Mouse (Mus musculus): ENCODE data around the gene Olfr1368. TPM values are rescaled to one million over a fixed set of nuclear protein-coding genes. Genes with fewer than 3 reads are reported as not detected.
"Not testable (repeated sequence)": the region's sequence is repeated elsewhere in the genome, so short reads cannot be mapped to it uniquely, and the experiment has no call there.

Gene Olfr1368
- polyA plus RNA-seq, 1 experiment from 2014 or later: not detected

GRCm38 (mm10) chr13:21161591-21161990 lies 15.9 kb upstream of the Olfr1368 start:
- Histone ChIP-seq H3K27ac (replicated peaks) (0 out of 2 replicates have a peak overlapping the region, but pooled peaks have one; percentile 43), H3K4me3 (peak overlapping the region; percentile 82), H3K4me1 (peaks cover 19% of the 10 kb centered on the region), H3K36me3 (no peaks in the 10 kb centered on the region), H3K4me2 (replicated peaks) (peak overlapping the region; percentile 95), H3K27me3 (no peaks in the 10 kb centered on the region), H3K9ac (replicated peaks) (no peak overlapping the region), H3K9me3 (no peaks in the 10 kb centered on the region)
- ATAC-seq (replicated peaks): peak; percentile 49
- WGBS: 22% methylated on average over 2 of the region's 2 CpGs

- H3K4me2 ChIP-seq (replicated peaks): peak overlapping the region; percentile 95
- WGBS: under 1% methylated on average over 32 of the region's 32 CpGs
- H3K27me3 ChIP-seq: no peaks in the 10 kb centered on the region
- peak; percentile 89 for ATAC-seq (replicated peaks)
- no peaks in the 10 kb centered on the region for H3K36me3 ChIP-seq
- peak overlapping the region; percentile 82 for H3K4me3 ChIP-seq
- peak overlapping the region; percentile 61 for H3K9ac ChIP-seq (replicated peaks)
- H3K9me3 ChIP-seq: no peaks in the 10 kb centered on the region
- peaks cover 19% of the 10 kb centered on the region for H3K4me1 ChIP-seq
- peak overlapping the region; percentile 45; the same call in 1 of the 2 replicates for H3K27ac ChIP-seq (replicated peaks)
Measured at GRCm38 (mm10) chr13:21160657-21161590, 15.3 kb upstream of the Olfr1368 start.

DNA sequence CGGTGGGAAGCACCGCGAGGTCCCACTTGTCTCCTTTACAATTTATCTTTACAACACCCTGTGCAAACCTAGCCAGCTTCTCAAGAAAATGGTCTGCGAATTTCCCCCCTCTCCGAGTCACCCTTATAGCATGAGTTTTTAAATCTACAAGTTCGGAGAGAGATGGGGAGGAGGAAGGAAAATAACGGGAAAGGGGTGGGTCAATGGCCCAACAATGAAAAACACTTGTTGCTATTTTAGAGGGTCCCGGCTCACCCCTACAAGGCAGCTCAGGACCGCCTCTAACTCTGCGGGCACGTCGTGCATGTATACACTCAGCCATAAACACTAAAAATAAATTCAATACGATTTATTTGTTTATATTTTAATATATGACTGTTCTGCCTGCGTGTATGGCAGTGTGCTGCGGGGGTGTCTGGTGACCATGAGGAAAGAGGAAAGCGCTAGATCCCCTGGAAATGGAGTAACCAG lies 14.4 kb upstream of the Olfr1368 start:
- H3K4me2 ChIP-seq (replicated peaks): peak overlapping the region; percentile 95
- peak overlapping the region; percentile 82 for H3K4me3 ChIP-seq
- 0% methylated on average over 16 of the region's 16 CpGs for WGBS
- peaks cover 19% of the 10 kb centered on the region for H3K4me1 ChIP-seq
- H3K36me3 ChIP-seq: no peaks in the 10 kb centered on the region
- no peak overlapping the region for H3K27ac ChIP-seq (replicated peaks)
- no peaks in the 10 kb centered on the region for H3K9me3 ChIP-seq
- peak; percentile 31 for ATAC-seq (replicated peaks)
- H3K27me3 ChIP-seq: no peaks in the 10 kb centered on the region
- H3K9ac ChIP-seq (replicated peaks): peak overlapping the region; percentile 61

DNA sequence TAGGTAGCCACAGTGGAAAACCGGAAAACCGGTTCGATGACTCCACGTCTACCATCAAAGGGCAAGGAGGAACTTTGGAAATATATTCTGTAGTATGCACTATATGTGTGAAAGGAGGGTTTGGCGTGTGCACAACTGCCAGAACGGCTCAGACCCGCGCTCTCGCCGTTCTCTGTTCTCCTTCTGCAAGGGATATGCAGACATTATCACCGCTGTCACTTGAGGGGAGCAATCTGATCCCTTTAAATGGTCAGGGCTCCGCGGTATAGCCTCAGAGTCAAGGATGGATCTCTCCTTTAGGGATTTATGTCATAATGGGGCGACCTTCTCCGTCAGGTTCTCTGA lies 13.8 kb upstream of the Olfr1368 start:
- H3K27me3 ChIP-seq: no peaks in the 10 kb centered on the region
- peak overlapping the region; percentile 61 for H3K9ac ChIP-seq (replicated peaks)
- no peak overlapping the region for H3K27ac ChIP-seq (replicated peaks)
- H3K4me3 ChIP-seq: peak overlapping the region; percentile 82
- H3K4me2 ChIP-seq (replicated peaks): peak overlapping the region; percentile 95
- H3K4me1 ChIP-seq: peaks cover 19% of the 10 kb centered on the region
- WGBS: 0% methylated on average over 15 of the region's 15 CpGs
- H3K36me3 ChIP-seq: no peaks in the 10 kb centered on the region
- no peak; the same call in 1 of the 2 replicates for ATAC-seq (replicated peaks)
- H3K9me3 ChIP-seq: no peaks in the 10 kb centered on the region

- peaks cover 19% of the 10 kb centered on the region for H3K4me1 ChIP-seq
- peak; percentile 46; the same call in 1 of the 2 replicates for ATAC-seq (replicated peaks)
- H3K4me2 ChIP-seq (replicated peaks): peak overlapping the region; percentile 95
- 1% methylated on average over 19 of the region's 19 CpGs for WGBS
- H3K4me3 ChIP-seq: peak overlapping the region; percentile 82
- no peaks in the 10 kb centered on the region for H3K9me3 ChIP-seq
- H3K9ac ChIP-seq (replicated peaks): peak overlapping the region; percentile 61
- no peaks in the 10 kb centered on the region for H3K27me3 ChIP-seq
- no peaks in the 10 kb centered on the region for H3K36me3 ChIP-seq
- H3K27ac ChIP-seq (replicated peaks): no peak overlapping the region
Measured at GRCm38 (mm10) chr13:21158785-21159474, 13.3 kb upstream of the Olfr1368 start.

GRCm38 (mm10) chr13:21158071-21158470 lies 12.4 kb upstream of the Olfr1368 start:
- no peaks in the 10 kb centered on the region for H3K27me3 ChIP-seq
- H3K4me3 ChIP-seq: no peak overlapping the region

DNA sequence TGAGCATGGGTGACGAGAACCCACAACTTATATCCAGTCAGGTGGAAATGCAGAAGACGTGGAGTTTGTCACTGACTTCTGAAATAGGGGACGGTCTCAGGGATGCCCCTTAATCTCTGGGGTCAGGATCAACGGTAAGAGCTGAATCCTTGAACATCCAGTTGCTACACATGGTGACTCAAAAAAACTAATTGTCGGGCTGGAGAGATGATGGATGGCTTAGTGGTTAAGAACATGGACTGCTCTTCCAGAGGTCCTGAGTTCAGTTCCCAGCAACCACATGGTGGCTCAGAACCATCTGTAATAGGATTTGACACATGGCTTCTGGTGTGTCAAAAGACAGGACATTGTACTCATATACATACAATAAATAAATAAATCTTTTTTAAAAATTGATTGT lies 10.2 kb upstream of the Olfr1368 start:
- no peak overlapping the region for H3K27ac ChIP-seq (replicated peaks)
- H3K4me3 ChIP-seq: no peak overlapping the region
- WGBS: 85% methylated on average over 5 of the region's 5 CpGs
- no peaks in the 10 kb centered on the region for H3K9me3 ChIP-seq
- no peak for ATAC-seq (replicated peaks)
- H3K4me1 ChIP-seq: peaks cover 15% of the 10 kb centered on the region; the same call in 1 of the 2 replicates
- H3K4me2 ChIP-seq (replicated peaks): no peak overlapping the region
- H3K27me3 ChIP-seq: no peaks in the 10 kb centered on the region
- no peaks in the 10 kb centered on the region for H3K36me3 ChIP-seq
- H3K9ac ChIP-seq (replicated peaks): no peak overlapping the region

More at GRCm38 (mm10) chr13:21158071-21158470, 12.4 kb upstream of the Olfr1368 start:
- H3K9ac ChIP-seq (replicated peaks): no peak overlapping the region
- ATAC-seq (replicated peaks): no peak
- no peaks in the 10 kb centered on the region for H3K36me3 ChIP-seq
- 8% methylated on average over 9 of the region's 9 CpGs for WGBS
- H3K4me2 ChIP-seq (replicated peaks): peak overlapping the region; percentile 95
- peaks cover 19% of the 10 kb centered on the region for H3K4me1 ChIP-seq
- no peaks in the 10 kb centered on the region for H3K9me3 ChIP-seq
- no peak overlapping the region for H3K27ac ChIP-seq (replicated peaks)

DNA sequence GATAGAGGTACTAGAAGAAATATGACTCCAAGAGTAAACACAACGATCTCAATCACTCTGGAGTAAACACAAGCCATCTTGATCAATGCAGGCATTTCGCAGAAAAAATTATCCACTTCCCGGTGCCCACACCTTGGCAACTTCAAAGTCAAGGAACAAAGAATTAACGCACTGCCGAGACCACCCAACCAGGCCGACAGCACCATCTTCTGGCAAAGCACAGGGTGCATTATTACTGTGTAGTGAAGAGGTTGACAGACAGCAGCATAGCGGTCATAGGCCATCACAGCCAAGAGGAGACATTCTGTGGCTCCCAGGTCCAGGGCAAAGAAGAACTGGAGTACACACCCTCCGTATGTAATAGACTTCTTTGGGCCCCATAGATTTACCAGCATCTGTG lies 3.2 kb downstream of the Olfr1368 start:
- no peak for ATAC-seq (replicated peaks)
- no peaks in the 10 kb centered on the region for H3K27me3 ChIP-seq
- H3K27ac ChIP-seq (replicated peaks): no peak overlapping the region
- 59% methylated on average over 8 of the region's 8 CpGs for WGBS
- H3K9me3 ChIP-seq: no peaks in the 10 kb centered on the region
- H3K9ac ChIP-seq (replicated peaks): no peak overlapping the region
- H3K36me3 ChIP-seq: no peaks in the 10 kb centered on the region
- no peak overlapping the region for H3K4me3 ChIP-seq
- no peak overlapping the region for H3K4me2 ChIP-seq (replicated peaks)
- H3K4me1 ChIP-seq: no peaks in the 10 kb centered on the region

- H3K36me3 ChIP-seq; H3K4me3 ChIP-seq; H3K27me3 ChIP-seq; H3K4me2 ChIP-seq (replicated peaks); H3K27ac ChIP-seq (replicated peaks); H3K9me3 ChIP-seq; H3K4me1 ChIP-seq; ATAC-seq (replicated peaks); H3K9ac ChIP-seq (replicated peaks): not testable (repeated sequence)
- WGBS: 63% methylated on average over 3 of the region's 3 CpGs
Measured at GRCm38 (mm10) chr13:21129339-21129738, 16.3 kb downstream of the Olfr1368 start, which contains the start of gene Olfr263. Olfr263 (plus strand) TSS chr13:21129639.

GRCm38 (mm10) chr13:21114121-21114520 lies 31.5 kb downstream of the Olfr1368 start:
- H3K27ac ChIP-seq (replicated peaks): no peak overlapping the region
- no peaks in the 10 kb centered on the region for H3K9me3 ChIP-seq
- ATAC-seq (replicated peaks): no peak
- H3K4me1 ChIP-seq: no peaks in the 10 kb centered on the region
- H3K4me3 ChIP-seq: no peak overlapping the region
- no peak overlapping the region for H3K4me2 ChIP-seq (replicated peaks)
- WGBS: 93% methylated on average over 4 of the region's 4 CpGs
- no peaks in the 10 kb centered on the region for H3K27me3 ChIP-seq
- no peak overlapping the region for H3K9ac ChIP-seq (replicated peaks)
- no peaks in the 10 kb centered on the region for H3K36me3 ChIP-seq

GRCm38 (mm10) chr13:21111183-21111582 lies 34.5 kb downstream of the Olfr1368 start, which contains the start of gene Olfr1369-ps1:
Olfr1369-ps1 (plus strand) TSS chr13:21111483.
- 70% methylated on average over 3 of the region's 3 CpGs for WGBS
- not testable (repeated sequence) for H3K27ac ChIP-seq (replicated peaks); ATAC-seq (replicated peaks)

GRCm38 (mm10) chr13:21110441-21110840 lies 35.2 kb downstream of the Olfr1368 start:
- no peaks in the 10 kb centered on the region for H3K4me1 ChIP-seq
- no peak for ATAC-seq (replicated peaks)
- WGBS: 93% methylated on average over 6 of the region's 6 CpGs
- H3K4me3 ChIP-seq: no peak overlapping the region
- H3K27me3 ChIP-seq: no peaks in the 10 kb centered on the region
- no peak overlapping the region for H3K9ac ChIP-seq (replicated peaks)
- H3K4me2 ChIP-seq (replicated peaks): no peak overlapping the region
- H3K36me3 ChIP-seq: no peaks in the 10 kb centered on the region
- no peaks in the 10 kb centered on the region for H3K9me3 ChIP-seq
- H3K27ac ChIP-seq (replicated peaks): no peak overlapping the region

More at GRCm38 (mm10) chr13:21111183-21111582, 34.5 kb downstream of the Olfr1368 start, which contains the start of gene Olfr1369-ps1:
- H3K4me1 ChIP-seq; H3K9ac ChIP-seq (replicated peaks); H3K4me3 ChIP-seq; H3K4me2 ChIP-seq (replicated peaks); H3K27me3 ChIP-seq; H3K9me3 ChIP-seq; H3K36me3 ChIP-seq: not testable (repeated sequence)

Data from forebrain, embryonic 15.5 days (tissue).